Mouse (Mus musculus) MEL (cell line): Measurements from ENCODE around the gene Spef1. TPM values are rescaled to one million over a fixed set of nuclear protein-coding genes. Genes with fewer than 3 reads are reported as not detected.

Experiments used
- DNase-seq: peaks from one replicate; pipeline ENCODE4 v3.0.0; 2011; ENCODE audit warnings: low read depth, low spot score
- H3K27ac ChIP-seq: 2 replicates; pipeline ENCODE4 v1.5.1; 2012; ENCODE audit warnings: low read depth, mild to moderate bottlenecking, control low read depth, low read length, moderate library complexity; ENCODE audit not compliant: control insufficient read depth
- H3K27me3 ChIP-seq, 2 experiments: fragments of 150-350 bp in 1 of 2; sonication (generic) in 1 of 2; 2 replicates each; pipeline ENCODE4 v1.6.1; 2012; ENCODE audit warnings: low read length in 2 of 2, mild to moderate bottlenecking in 2 of 2, improper control_type of control experiment in 1 of 2, moderate library complexity in 1 of 2; ENCODE audit not compliant: insufficient read depth in 2 of 2, control insufficient read depth in 1 of 2
- H3K36me3 ChIP-seq, 2 experiments: 2 replicates each; pipeline ENCODE4 v1.6.1; 2012 to 2014; ENCODE audit warnings: low read length in 2 of 2, improper control_type of control experiment in 1 of 2, inconsistent platforms in 1 of 2, mild to moderate bottlenecking in 1 of 2; ENCODE audit not compliant: insufficient read depth in 2 of 2, control insufficient read depth in 1 of 2
- H3K4me1 ChIP-seq, 2 experiments: fragments of 150-350 bp in 1 of 2; sonication (generic) in 1 of 2; 2 replicates each; pipeline ENCODE4 v1.6.1; 2012; ENCODE audit warnings: low read length in 2 of 2, improper control_type of control experiment in 1 of 2, mild to moderate bottlenecking in 1 of 2; ENCODE audit not compliant: insufficient read depth in 2 of 2, control insufficient read depth in 1 of 2
- H3K4me3 ChIP-seq, 2 experiments: fragments of 150-350 bp in 1 of 2; sonication (generic) in 1 of 2; 2 replicates each; pipeline ENCODE4 v1.5.1; 2012; ENCODE audit warnings: low read depth in 2 of 2, low read length in 2 of 2, mild to moderate bottlenecking in 2 of 2, moderate library complexity in 2 of 2, control low read depth in 1 of 2, improper control_type of control experiment in 1 of 2; ENCODE audit not compliant: control insufficient read depth in 1 of 2, insufficient read depth in 1 of 2
- H3K79me2 ChIP-seq: 2 replicates; pipeline ENCODE4 v1.6.1; 2012; ENCODE audit warnings: mild to moderate bottlenecking, low read length, moderate library complexity; ENCODE audit not compliant: control insufficient read depth, poor library complexity, insufficient read depth
- H3K9ac ChIP-seq: 2 replicates; pipeline ENCODE4 v1.6.1; 2012; ENCODE audit warnings: low read depth, mild to moderate bottlenecking, control low read depth, low read length, moderate library complexity; ENCODE audit not compliant: control insufficient read depth, poor library complexity, severe bottlenecking
- H3K9me3 ChIP-seq: fragments of 150-350 bp; sonication (generic); replicated peaks from 2 replicates; pipeline ENCODE4 v1.6.1; 2012; ENCODE audit warnings: mild to moderate bottlenecking, low read length, improper control_type of control experiment, moderate library complexity; ENCODE audit not compliant: insufficient read depth
- BHLHE40 ChIP-seq: IDR thresholded peaks from 2 replicates; pipeline ENCODE4 v1.6.1; 2012; ENCODE audit warnings: low read depth, mild to moderate bottlenecking, inconsistent platforms, low read length, improper control_type of control experiment, borderline replicate concordance
- CHD2 ChIP-seq: IDR thresholded peaks from 2 replicates; pipeline ENCODE4 v1.6.1; 2011; ENCODE audit warnings: low read length, improper control_type of control experiment
- ELF1 ChIP-seq: IDR thresholded peaks from 2 replicates; pipeline ENCODE4 v1.6.1; 2014; ENCODE audit warnings: low read depth, mild to moderate bottlenecking, inconsistent platforms, low read length, improper control_type of control experiment, moderate library complexity
- ETS1 ChIP-seq: IDR thresholded peaks from 2 replicates; pipeline ENCODE4 v1.6.1; 2012; ENCODE audit warnings: low read depth, mild to moderate bottlenecking, inconsistent platforms, low read length, improper control_type of control experiment, moderate library complexity
- GABPA ChIP-seq: IDR thresholded peaks from 2 replicates; pipeline ENCODE4 v1.6.1; 2012; ENCODE audit warnings: low read depth, mild to moderate bottlenecking, inconsistent platforms, low read length, improper control_type of control experiment, moderate library complexity
- GATA1 ChIP-seq: IDR thresholded peaks from 2 replicates; pipeline ENCODE4 v1.6.1; 2011; ENCODE audit warnings: low read depth, low read length, improper control_type of control experiment
- HCFC1 ChIP-seq: IDR thresholded peaks from 2 replicates; pipeline ENCODE4 v1.6.1; 2012; ENCODE audit warnings: low read depth, mild to moderate bottlenecking, inconsistent platforms, low read length, improper control_type of control experiment, moderate library complexity
- KAT2A ChIP-seq: conservative IDR thresholded peaks from 2 replicates; pipeline ENCODE4 v1.6.1; 2012; ENCODE audit warnings: low read depth, low read length, improper control_type of control experiment, inconsistent platforms
- MAFK ChIP-seq: IDR thresholded peaks from 2 replicates; pipeline ENCODE4 v1.6.1; 2011; ENCODE audit warnings: low read depth, mild to moderate bottlenecking, low read length, improper control_type of control experiment, borderline replicate concordance
- MXI1 ChIP-seq: IDR thresholded peaks from 2 replicates; pipeline ENCODE4 v1.6.1; 2011; ENCODE audit warnings: mild to moderate bottlenecking, low read depth, low read length, improper control_type of control experiment
- NELFE ChIP-seq: IDR thresholded peaks from 2 replicates; pipeline ENCODE4 v1.6.1; 2011; ENCODE audit warnings: low read depth, low read length, improper control_type of control experiment
- POLR2A ChIP-seq, 2 experiments: IDR thresholded peaks; 2 replicates each; pipeline ENCODE4 v1.6.1; 2011 to 2012; ENCODE audit warnings: low read length in 2 of 2, mild to moderate bottlenecking in 2 of 2, control low read depth in 1 of 2, improper control_type of control experiment in 1 of 2, low read depth in 1 of 2, moderate library complexity in 1 of 2; ENCODE audit not compliant: control insufficient read depth in 1 of 2, insufficient read depth in 1 of 2, poor library complexity in 1 of 2
- POLR2AphosphoS2 ChIP-seq: IDR thresholded peaks from 2 replicates; pipeline ENCODE4 v1.6.1; 2011; ENCODE audit warnings: low read length, improper control_type of control experiment
- POLR2AphosphoS5 ChIP-seq: IDR thresholded peaks from 2 replicates; pipeline ENCODE4 v1.6.1; 2012; ENCODE audit warnings: low read depth, borderline replicate concordance, mild to moderate bottlenecking, inconsistent platforms, low read length, moderate library complexity, mixed read lengths
- RAD21 ChIP-seq: IDR thresholded peaks from 2 replicates; pipeline ENCODE4 v1.6.1; 2011; ENCODE audit warnings: mild to moderate bottlenecking, low read depth, low read length, improper control_type of control experiment
- SIN3A ChIP-seq: IDR thresholded peaks from 2 replicates; pipeline ENCODE4 v1.6.1; 2012; ENCODE audit warnings: low read length, improper control_type of control experiment, inconsistent platforms
- SMC3 ChIP-seq: IDR thresholded peaks from 2 replicates; pipeline ENCODE4 v1.6.1; 2011; ENCODE audit warnings: low read depth, low read length, improper control_type of control experiment
- TAL1 ChIP-seq: IDR thresholded peaks from 2 replicates; pipeline ENCODE4 v1.6.1; 2012; ENCODE audit warnings: mild to moderate bottlenecking, inconsistent platforms, low read length, moderate library complexity, mixed read lengths
- TCF12 ChIP-seq: IDR thresholded peaks from 2 replicates; pipeline ENCODE4 v1.6.1; 2014; ENCODE audit warnings: low read depth, mild to moderate bottlenecking, inconsistent platforms, low read length, improper control_type of control experiment, moderate library complexity
- USF2 ChIP-seq, 2 experiments: IDR thresholded peaks; 2 replicates each; pipeline ENCODE4 v1.6.1; 2011 to 2012; ENCODE audit warnings: improper control_type of control experiment in 2 of 2, low read length in 2 of 2, borderline replicate concordance in 1 of 2, inconsistent platforms in 1 of 2, low read depth in 1 of 2, mild to moderate bottlenecking in 1 of 2; ENCODE audit not compliant: insufficient read depth in 1 of 2
- ZKSCAN1 ChIP-seq: IDR thresholded peaks from 2 replicates; pipeline ENCODE4 v1.6.1; 2012; ENCODE audit warnings: low read depth, mild to moderate bottlenecking, inconsistent platforms, low read length, improper control_type of control experiment, moderate library complexity
- ZMIZ1 ChIP-seq: IDR thresholded peaks from 2 replicates; pipeline ENCODE4 v1.6.1; 2012; ENCODE audit warnings: low read depth, mild to moderate bottlenecking, inconsistent platforms, low read length, improper control_type of control experiment, moderate library complexity
- polyA plus RNA-seq, 2 experiments: library from polyadenylated mRNA; stranded (reverse) in 1 of 2; unstranded in 1 of 2; fragments of >175 nt in 1 of 2; fragments of >200 nt in 1 of 2; gene quantifications; 2 replicates each; pipeline versions ENCODE4 v1.2.1 to v1.2.4; 2012; ENCODE audit warnings: low replicate concordance in 2 of 2, low read depth in 1 of 2; ENCODE audit not compliant: insufficient read length in 2 of 2, insufficient read depth in 1 of 2, missing spikeins in 1 of 2
- total RNA-seq: library from RNA; depleted of rRNA; stranded (reverse); fragments of 300-350 nt; gene quantifications from 2 replicates; pipeline ENCODE4 v1.2.3, GENCODE M21; 2012

Spef1 gene
- total and polyA plus RNA-seq, 3 experiments, result 1.2 to 1.8 TPM; not detected in 1

DNA sequence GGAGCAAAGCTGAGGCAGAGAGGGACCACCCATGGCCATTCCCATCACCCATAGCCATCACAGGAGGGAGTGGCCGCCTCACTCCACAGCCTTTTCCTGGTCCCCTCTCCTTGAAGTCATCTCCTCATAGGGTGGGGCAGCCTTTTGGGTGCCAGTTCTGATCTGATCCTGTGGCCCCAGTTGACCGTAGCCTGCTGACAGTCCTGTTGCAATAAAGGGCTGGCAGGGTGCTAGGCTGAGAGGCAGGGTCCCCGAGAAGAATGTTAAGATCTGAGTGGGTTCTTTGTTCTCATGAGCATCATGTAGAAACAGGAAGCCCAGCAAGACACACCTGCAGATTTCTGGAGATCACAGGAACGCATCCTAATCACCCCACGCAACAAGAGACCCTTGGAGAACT lies 58.9 kb downstream of the Spef1 start:
- Histone ChIP-seq H3K9me3 (no peaks in the 10 kb centered on the region), H3K36me3 (peaks cover 0 to 2% of the 10 kb centered on the region in 2 experiments; a peak in 1 of 4 replicates)
- TF ChIP-seq GABPA (no peak), TAL1 (no peak), CHD2 (no peak), SMC3 (no peak), KAT2A (no peak), RAD21 (no peak), MXI1 (no peak)
- TF ChIP-seq, all 39 proteins: peak for 0
- no peak overlapping the region for H3K4me3 ChIP-seq
- no peak overlapping the region for H3K9ac ChIP-seq
- peaks cover 5 to 9% of the 10 kb centered on the region in 2 experiments for H3K4me1 ChIP-seq
- H3K27me3 ChIP-seq, result peaks cover 0 to 2% of the 10 kb centered on the region in 2 experiments; a peak in 2 of 4 replicates
- H3K79me2 ChIP-seq, result no peaks in the 10 kb centered on the region
- no peak for DNase-seq
- no peak overlapping the region for H3K27ac ChIP-seq

GRCm38 (mm10) chr2:131127161-131127730 lies 59.8 kb downstream of the Spef1 start, which contains the start of gene Hspa12b:
Hspa12b (plus strand) TSS chr2:131127280.
- no peak for TF ChIP-seq HCFC1
- no peak for TF ChIP-seq NELFE
- TF ChIP-seq ZKSCAN1, result no peak
- TF ChIP-seq GABPA, result no peak
- TF ChIP-seq USF2 (IDR thresholded peaks at IDR 0.05; ENCODE audit: borderline replicate concordance in 1 of 2, insufficient read depth in 1 of 2, low read depth in 1 of 2, low read length in 2 of 2), result no peak
- no peak for TF ChIP-seq POLR2A (IDR thresholded peaks at IDR 0.05; ENCODE audit: control insufficient read depth in 1 of 2, insufficient read depth in 1 of 2, low read depth in 1 of 2, low read length in 2 of 2, poor library complexity in 1 of 2)
- TF ChIP-seq SIN3A, result no peak
- no peak for TF ChIP-seq POLR2AphosphoS2
- TF ChIP-seq MAFK, result no peak
- no peak for TF ChIP-seq TCF12
- no peak for TF ChIP-seq POLR2AphosphoS5
- TF ChIP-seq ZMIZ1, result no peak
- TF ChIP-seq GATA1, result no peak
- TF ChIP-seq BHLHE40, result no peak
- TF ChIP-seq CHD2, result no peak
- no peak for TF ChIP-seq ETS1
- TF ChIP-seq SMC3, result no peak
- no peak for TF ChIP-seq ELF1
- TF ChIP-seq, all 39 proteins: peak for 0
- Histone ChIP-seq H3K27me3 (peaks cover 0 to 2% of the 10 kb centered on the region in 2 experiments; a peak in 3 of 4 replicates), H3K27ac (no peak within 1 kb of the TSS), H3K9ac (no peak within 1 kb of the TSS), H3K79me2 (no peaks in the 10 kb centered on the region), H3K9me3 (no peaks in the 10 kb centered on the region), H3K4me3 (no peak within 1 kb of the TSS), H3K4me1 (peaks cover 5 to 9% of the 10 kb centered on the region in 2 experiments), H3K36me3 (peaks cover 0 to 2% of the 10 kb centered on the region in 2 experiments; a peak in 1 of 4 replicates)
- DNase-seq, result no peak
